Mouse (Mus musculus) lung, adult 2 months (tissue): ENCODE results near the gene Larp4b.

Experiments
- CTCF ChIP-seq: fragments of 200-500 bp; IDR thresholded peaks from 2 replicates; pipeline ENCODE4 v1.5.1; 2011; ENCODE audit warnings: mild to moderate bottlenecking, low read length, control low read depth; ENCODE audit not compliant: insufficient read depth
- POLR2A ChIP-seq: fragments of 200-500 bp; IDR thresholded peaks from 2 replicates; pipeline ENCODE4 v1.6.1; 2011; ENCODE audit warnings: low read depth, mild to moderate bottlenecking, control low read depth, low read length, borderline replicate concordance; ENCODE audit errors: extremely low read depth

DNA sequence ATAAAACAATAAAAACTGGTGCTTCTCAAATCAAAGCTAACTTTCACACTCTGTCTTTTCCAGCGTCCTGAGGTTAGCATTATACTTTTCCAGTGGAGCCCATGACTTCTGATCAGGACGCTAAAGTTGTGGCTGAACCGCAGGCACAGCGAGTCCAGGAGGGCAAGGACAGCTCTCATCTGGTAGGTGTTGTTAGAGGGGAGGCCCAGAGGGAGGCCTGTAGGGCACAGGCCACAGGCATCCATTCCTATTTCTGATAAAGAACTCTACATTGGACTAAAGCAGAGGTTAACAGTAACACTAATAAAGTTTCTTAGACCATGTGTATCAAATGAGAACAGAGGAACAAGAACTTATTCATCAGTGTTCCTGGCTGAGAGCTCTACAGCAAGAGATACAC lies 28.4 kb downstream of the Larp4b start:
- TF ChIP-seq CTCF = no peak
- no peak for TF ChIP-seq POLR2A
